Mouse (Mus musculus) ES-E14 (cell line): ENCODE results near the gene Pbld1.

ENCODE experiments used
- CHD2 ChIP-seq: IDR thresholded peaks from 2 replicates; pipeline ENCODE4 v1.6.1; 2014; ENCODE audit warnings: mild to moderate bottlenecking, low read depth, low read length, inconsistent platforms
- HCFC1 ChIP-seq: IDR thresholded peaks from 2 replicates; pipeline ENCODE4 v1.6.1; 2012; ENCODE audit warnings: low read length, inconsistent platforms, borderline replicate concordance; ENCODE audit not compliant: insufficient read depth
- MAFK ChIP-seq: IDR thresholded peaks from 2 replicates; pipeline ENCODE4 v1.6.1; 2014; ENCODE audit warnings: mild to moderate bottlenecking, low read depth, low read length, inconsistent platforms; ENCODE audit not compliant: insufficient read depth
- ZC3H11A ChIP-seq: IDR thresholded peaks from 2 replicates; pipeline ENCODE4 v1.6.1; 2012; ENCODE audit warnings: low read depth, mild to moderate bottlenecking, inconsistent platforms, low read length, borderline replicate concordance

DNA sequence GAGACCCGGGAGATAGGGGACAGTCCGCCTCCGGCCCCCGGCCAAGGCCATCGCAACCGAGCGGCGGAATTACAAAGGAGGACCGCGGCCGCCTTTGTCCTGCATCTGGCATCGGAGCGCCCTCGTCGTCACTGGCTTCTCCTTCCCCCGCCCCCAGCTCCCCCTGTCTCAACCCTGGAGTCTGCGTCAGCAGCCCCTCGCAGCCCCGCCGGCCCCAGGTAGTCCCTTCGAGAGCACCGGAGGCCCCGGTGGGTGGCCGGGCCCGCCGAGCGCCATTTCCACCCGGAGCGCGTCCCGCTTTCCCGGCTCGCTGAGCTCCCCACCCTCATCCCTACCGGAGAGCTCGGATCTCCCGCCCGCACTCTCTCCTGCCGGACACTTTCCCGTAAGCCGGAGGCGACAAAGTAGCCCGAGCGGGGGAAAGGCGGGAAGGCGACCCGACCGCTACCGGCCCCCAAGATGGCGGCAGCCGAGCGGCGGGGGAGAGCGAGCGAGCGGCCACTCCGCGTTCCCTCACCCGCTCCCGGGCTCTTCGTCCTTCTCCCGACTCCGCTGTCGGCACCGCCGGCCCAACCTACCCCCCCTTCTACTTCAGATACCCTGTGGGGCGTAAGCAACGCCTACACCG lies 36.7 kb upstream of the Pbld1 start:
- TF ChIP-seq CHD2 (no peak), MAFK (no peak), HCFC1 (no peak), ZC3H11A (no peak)
